Mouse (Mus musculus) ES-Bruce4 (cell line): ENCODE data around the gene Nudt8. TPM values are rescaled to one million over a fixed set of nuclear protein-coding genes. Genes with fewer than 3 reads are reported as not detected.

ENCODE experiments used
- H3K27ac ChIP-seq: 2 replicates; pipeline ENCODE4 v1.5.1; 2012; ENCODE audit warnings: low read length, inconsistent platforms; ENCODE audit not compliant: insufficient read depth
- H3K27me3 ChIP-seq: 2 replicates; pipeline ENCODE4 v1.6.1; 2012; ENCODE audit warnings: mild to moderate bottlenecking, low read length, inconsistent platforms; ENCODE audit not compliant: control insufficient read depth, poor library complexity, insufficient read depth, severe bottlenecking
- H3K36me3 ChIP-seq: 2 replicates; pipeline ENCODE4 v1.6.1; 2012; ENCODE audit warnings: inconsistent platforms, mild to moderate bottlenecking, low read length, moderate library complexity; ENCODE audit not compliant: control insufficient read depth, poor library complexity, insufficient read depth, severe bottlenecking
- H3K4me1 ChIP-seq: one replicate; pipeline ENCODE4 v1.8.1; 2011; ENCODE audit warnings: low read length; ENCODE audit not compliant: control insufficient read depth, insufficient read depth
- H3K4me3 ChIP-seq: 2 replicates; pipeline ENCODE4 v1.5.1; 2011; ENCODE audit warnings: low read depth, mild to moderate bottlenecking, low read length
- H3K9ac ChIP-seq: 2 replicates; pipeline ENCODE4 v1.6.1; 2012; ENCODE audit warnings: low read depth, mild to moderate bottlenecking, inconsistent platforms; ENCODE audit not compliant: poor library complexity, severe bottlenecking
- H3K9me3 ChIP-seq: replicated peaks from 2 replicates; pipeline ENCODE4 v1.6.1; 2012; ENCODE audit warnings: mild to moderate bottlenecking, low read length, inconsistent platforms; ENCODE audit not compliant: control insufficient read depth, poor library complexity, insufficient read depth, severe bottlenecking
- CTCF ChIP-seq: IDR thresholded peaks from one replicate; pipeline ENCODE4 v1.8.1; 2011; ENCODE audit warnings: low read depth, low read length
- EP300 ChIP-seq: IDR thresholded peaks from 2 replicates; pipeline ENCODE4 v1.6.1; 2011; ENCODE audit warnings: low read depth, low read length; ENCODE audit not compliant: insufficient read depth
- POLR2A ChIP-seq: IDR thresholded peaks from one replicate; pipeline ENCODE4 v1.8.1; 2011; ENCODE audit warnings: low read length; ENCODE audit not compliant: insufficient read depth
- polyA plus RNA-seq: library from polyadenylated mRNA; stranded (reverse); fragments of >200 nt; gene quantifications from 2 replicates; pipeline ENCODE4 v1.2.4, GENCODE M21; 2011; ENCODE audit warnings: low read depth; ENCODE audit not compliant: missing spikeins, insufficient read depth, insufficient read length

Nudt8 gene
- polyA plus RNA-seq, 1 experiment = 17.3 TPM

- H3K9ac ChIP-seq = no peak overlapping the region
Measured at GRCm38 (mm10) chr19:3996747-3997146, 3.6 kb upstream of the Nudt8 start.

GRCm38 (mm10) chr19:3997231-3997630, 3.1 kb upstream of the Nudt8 start:
- no peaks in the 10 kb centered on the region for H3K4me1 ChIP-seq
- no peak overlapping the region for H3K27ac ChIP-seq
- no peaks in the 10 kb centered on the region for H3K27me3 ChIP-seq
- H3K36me3 ChIP-seq = no peaks in the 10 kb centered on the region
- TF ChIP-seq POLR2A (no peak), EP300 (no peak), CTCF (no peak)
- no peak overlapping the region for H3K4me3 ChIP-seq
- H3K9ac ChIP-seq = no peak overlapping the region
- no peaks in the 10 kb centered on the region for H3K9me3 ChIP-seq

More at GRCm38 (mm10) chr19:3996747-3997146, 3.6 kb upstream of the Nudt8 start:
- Histone ChIP-seq H3K27ac (no peak overlapping the region), H3K27me3 (no peaks in the 10 kb centered on the region), H3K4me1 (no peaks in the 10 kb centered on the region), H3K9me3 (no peaks in the 10 kb centered on the region), H3K4me3 (no peak overlapping the region), H3K36me3 (no peaks in the 10 kb centered on the region)
- TF ChIP-seq POLR2A (no peak), CTCF (no peak), EP300 (no peak)

- H3K4me3 ChIP-seq = no peak overlapping the region
- no peak overlapping the region for H3K9ac ChIP-seq
- no peaks in the 10 kb centered on the region for H3K36me3 ChIP-seq
- TF ChIP-seq EP300 (no peak), POLR2A (no peak), CTCF (no peak)
- H3K9me3 ChIP-seq = no peaks in the 10 kb centered on the region
- no peak overlapping the region for H3K27ac ChIP-seq
- H3K27me3 ChIP-seq = no peaks in the 10 kb centered on the region
- peaks cover 3% of the 10 kb centered on the region for H3K4me1 ChIP-seq
Measured at GRCm38 (mm10) chr19:3998335-3998734, 2.0 kb upstream of the Nudt8 start.

GRCm38 (mm10) chr19:3999121-3999730, 1.2 kb upstream of the Nudt8 start:
- H3K27ac ChIP-seq = no peak overlapping the region
- H3K9ac ChIP-seq = peak overlapping the region; percentile 78; the same call in 1 of the 2 replicates
- TF ChIP-seq CTCF = no peak
- no peak for TF ChIP-seq EP300
- no peak for TF ChIP-seq POLR2A
- H3K9me3 ChIP-seq = no peaks in the 10 kb centered on the region
- no peaks in the 10 kb centered on the region for H3K36me3 ChIP-seq
- H3K4me3 ChIP-seq = peak overlapping the region; percentile 65
- peaks cover 3% of the 10 kb centered on the region for H3K4me1 ChIP-seq
- no peaks in the 10 kb centered on the region for H3K27me3 ChIP-seq

- Histone ChIP-seq H3K9me3 (no peaks in the 10 kb centered on the region), H3K4me1 (peaks cover 3% of the 10 kb centered on the region), H3K27ac (peak overlapping the region; percentile 85), H3K36me3 (no peaks in the 10 kb centered on the region), H3K9ac (peak overlapping the region; percentile 78), H3K4me3 (peak overlapping the region; percentile 83), H3K27me3 (no peaks in the 10 kb centered on the region)
- no peak for TF ChIP-seq EP300
- no peak for TF ChIP-seq CTCF
- no peak for TF ChIP-seq POLR2A
Measured at GRCm38 (mm10) chr19:4000949-4001525, 657 bp downstream of the Nudt8 start.

GRCm38 (mm10) chr19:4001752-4002151, 1.4 kb downstream of the Nudt8 start:
- H3K27me3 ChIP-seq = no peaks in the 10 kb centered on the region
- H3K27ac ChIP-seq = no peak overlapping the region

More at GRCm38 (mm10) chr19:4001752-4002151, 1.4 kb downstream of the Nudt8 start:
- no peak for TF ChIP-seq EP300
- no peak for TF ChIP-seq POLR2A
- TF ChIP-seq CTCF = no peak
- H3K36me3 ChIP-seq = no peaks in the 10 kb centered on the region
- H3K4me3 ChIP-seq = no peak overlapping the region
- H3K9me3 ChIP-seq = no peaks in the 10 kb centered on the region
- H3K9ac ChIP-seq = peak overlapping the region; percentile 78
- H3K4me1 ChIP-seq = peaks cover 3% of the 10 kb centered on the region
